Mouse (Mus musculus) olfactory bulb, adult 2 months (tissue): Measurements from ENCODE around the gene Cd3g. TPM values are rescaled to one million over a fixed set of nuclear protein-coding genes. Genes with fewer than 3 reads are reported as not detected.

Source experiments
- H3K27ac ChIP-seq: fragments of 200-500 bp; 2 replicates; pipeline ENCODE4 v1.5.1; 2012; ENCODE audit warnings: low read depth, low read length; ENCODE audit not compliant: insufficient read depth
- H3K4me1 ChIP-seq: fragments of 200-500 bp; 2 replicates; pipeline ENCODE4 v1.6.1; 2012; ENCODE audit warnings: low read length; ENCODE audit not compliant: control insufficient read depth, insufficient read depth
- H3K4me3 ChIP-seq: fragments of 200-500 bp; 2 replicates; pipeline ENCODE4 v1.5.1; 2012; ENCODE audit warnings: mild to moderate bottlenecking, low read depth, low read length, moderate library complexity; ENCODE audit not compliant: insufficient read depth
- CTCF ChIP-seq: fragments of 200-500 bp; IDR thresholded peaks from 2 replicates; pipeline ENCODE4 v1.5.1; 2012; ENCODE audit warnings: low read depth, mild to moderate bottlenecking, low read length, moderate library complexity; ENCODE audit not compliant: insufficient read depth
- POLR2A ChIP-seq: fragments of 200-500 bp; IDR thresholded peaks from 2 replicates; pipeline ENCODE4 v1.6.1; 2012; ENCODE audit warnings: mild to moderate bottlenecking, low read depth, low read length, moderate library complexity; ENCODE audit not compliant: insufficient read depth
- WGBS: fragments of 180-500 bp; shearing (Covaris S2); methylation state at CpG from one replicate; pipeline ENCODE4 v1.1.7; 2018; 5-methylcytosine and 5-hydroxymethylcytosine counted together
- polyA plus RNA-seq: library from polyadenylated mRNA; stranded (reverse); fragments of >200 nt; gene quantifications from 2 replicates; pipeline ENCODE4 v1.2.4, GENCODE M21; 2012; ENCODE audit warnings: low replicate concordance; ENCODE audit not compliant: missing spikeins, insufficient read depth, insufficient read length

The Cd3g gene
- polyA plus RNA-seq, 1 experiment = 736 TPM

DNA sequence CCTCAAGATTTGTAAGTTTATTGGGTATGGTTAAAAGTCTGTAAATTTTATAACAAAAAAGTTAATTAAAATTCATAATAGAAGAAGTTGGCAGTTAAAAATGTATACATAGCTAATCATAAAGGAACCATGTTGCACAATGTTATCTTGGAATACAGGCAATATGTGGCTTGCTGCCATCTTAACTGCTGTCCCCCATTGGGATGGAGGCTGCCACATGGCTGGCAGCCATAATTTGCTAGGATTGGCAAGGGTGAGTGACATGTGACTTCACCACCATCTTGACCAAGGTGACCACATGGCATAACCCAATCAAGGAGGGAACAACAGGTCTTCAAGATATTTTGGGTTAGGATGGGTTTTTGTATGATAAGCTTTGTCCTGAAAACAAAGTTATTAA is 12.0 kb upstream of the Cd3g start:
- TF ChIP-seq POLR2A = no peak
- Histone ChIP-seq H3K4me3 (no peak overlapping the region), H3K4me1 (no peaks in the 10 kb centered on the region), H3K27ac (no peak overlapping the region)

DNA sequence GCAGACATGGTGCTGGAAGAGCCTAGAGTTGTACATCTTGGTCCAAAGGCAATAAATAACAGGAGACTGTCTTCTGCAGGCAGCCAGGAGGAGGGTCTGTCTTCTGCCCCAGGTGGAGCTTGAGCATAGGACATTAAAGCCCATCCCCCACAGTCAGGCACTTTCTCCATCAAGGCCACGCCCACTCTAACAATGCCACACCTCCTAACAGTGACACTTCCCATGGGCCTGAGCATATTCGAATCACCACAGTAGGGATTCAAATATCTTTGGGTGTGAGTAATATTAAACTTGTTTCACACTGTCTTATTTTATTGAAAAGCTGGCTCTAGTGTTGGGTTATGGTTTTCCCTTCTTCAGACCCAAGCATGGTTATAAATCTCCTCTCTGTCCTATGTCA is 11.6 kb upstream of the Cd3g start:
- Histone ChIP-seq H3K4me3 (no peak overlapping the region), H3K4me1 (no peaks in the 10 kb centered on the region), H3K27ac (no peak overlapping the region)
- 85% methylated on average over 2 of the region's 2 CpGs for WGBS
- TF ChIP-seq CTCF = no peak
- TF ChIP-seq POLR2A = no peak

- no peaks in the 10 kb centered on the region for H3K4me1 ChIP-seq
- H3K4me3 ChIP-seq = no peak overlapping the region
- TF ChIP-seq CTCF (no peak), POLR2A (no peak)
- WGBS = 62% methylated on average over 5 of the region's 5 CpGs
- H3K27ac ChIP-seq = no peak overlapping the region
These were observed 6.7 kb upstream of the Cd3g start for GRCm38 (mm10) chr9:44986976-44987375.

DNA sequence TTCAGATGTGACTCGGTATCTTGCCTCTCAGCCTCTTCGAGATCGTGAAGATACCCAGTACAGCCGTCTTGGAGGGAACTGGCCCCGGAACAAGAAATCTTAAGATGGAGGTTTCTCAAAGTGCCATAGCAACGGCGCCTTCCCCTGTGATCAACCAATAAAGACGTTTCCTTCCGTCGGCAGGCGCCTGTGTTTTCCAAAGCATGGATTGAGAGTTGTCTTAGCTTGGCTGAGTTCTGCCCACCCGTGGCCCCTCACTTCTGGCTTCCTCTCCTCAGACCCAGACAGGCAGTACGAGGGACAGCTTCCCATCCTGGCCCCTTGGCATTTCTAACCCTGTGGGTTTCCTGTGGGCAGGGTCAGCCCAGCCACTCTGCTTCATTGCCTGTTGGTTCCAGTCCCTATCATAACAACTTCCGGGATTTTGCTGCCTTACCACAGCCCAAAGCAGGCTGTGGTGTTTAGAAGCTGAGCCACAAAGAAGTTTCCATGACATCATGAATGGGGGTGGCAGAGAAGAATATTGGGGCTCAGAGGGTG is 6.1 kb upstream of the Cd3g start:
- Histone ChIP-seq H3K27ac (no peak overlapping the region), H3K4me1 (no peaks in the 10 kb centered on the region), H3K4me3 (no peak overlapping the region)
- TF ChIP-seq CTCF = no peak
- TF ChIP-seq POLR2A = no peak
- 61% methylated on average over 14 of the region's 14 CpGs for WGBS

DNA sequence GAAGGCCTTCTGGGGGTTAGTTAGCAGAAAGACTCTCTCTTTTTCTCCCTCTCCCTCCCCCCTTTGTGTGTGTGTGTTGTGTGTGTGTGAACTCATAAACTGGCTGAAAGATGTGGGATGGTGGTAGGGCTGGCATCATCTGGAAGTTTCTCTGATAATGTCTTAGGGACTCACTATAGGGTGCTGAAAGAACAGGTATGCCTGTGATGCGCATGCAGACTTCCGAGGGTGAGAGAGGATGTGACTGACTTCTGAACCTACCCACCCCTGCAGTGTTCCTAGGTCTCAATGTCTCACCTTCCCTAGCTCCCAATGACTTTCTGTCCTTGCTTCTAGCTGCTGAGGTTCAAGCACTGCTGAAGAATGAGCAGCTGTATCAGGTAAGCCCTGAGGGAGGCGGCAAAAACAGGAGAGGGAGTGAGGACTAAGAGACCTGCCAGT is 5.5 kb upstream of the Cd3g start:
- H3K4me1 ChIP-seq = no peaks in the 10 kb centered on the region
- TF ChIP-seq CTCF = no peak
- TF ChIP-seq POLR2A = no peak
- no peak overlapping the region for H3K4me3 ChIP-seq
- H3K27ac ChIP-seq = no peak overlapping the region
- WGBS = 78% methylated on average over 3 of the region's 3 CpGs

DNA sequence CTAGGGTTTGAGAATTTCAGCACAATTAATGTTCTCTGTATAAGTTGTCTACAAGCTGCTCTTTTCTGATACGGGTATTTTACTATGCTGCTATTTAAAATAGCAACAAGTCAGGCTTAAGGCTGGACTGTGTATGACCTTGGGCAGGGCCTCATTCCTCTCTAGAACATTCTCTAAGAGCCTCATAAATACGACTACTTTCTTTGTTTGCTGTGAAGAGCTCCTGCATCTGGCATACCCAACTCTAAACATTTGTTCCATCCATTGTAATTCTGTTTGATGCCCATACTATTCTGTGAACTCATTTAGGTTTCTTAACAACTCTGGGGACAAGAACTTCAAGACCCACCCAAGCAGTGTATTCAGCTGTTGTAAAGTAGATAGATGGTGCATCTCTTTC is 2.8 kb upstream of the Cd3g start:
- 71% methylated on average over 2 of the region's 2 CpGs for WGBS
- no peak for TF ChIP-seq POLR2A
- TF ChIP-seq CTCF = no peak
- Histone ChIP-seq H3K27ac (no peak overlapping the region), H3K4me3 (no peak overlapping the region), H3K4me1 (no peaks in the 10 kb centered on the region)

GRCm38 (mm10) chr9:44982531-44982930 is 2.3 kb upstream of the Cd3g start:
- 85% methylated on average over 3 of the region's 3 CpGs for WGBS
- H3K4me1 ChIP-seq = no peaks in the 10 kb centered on the region

DNA sequence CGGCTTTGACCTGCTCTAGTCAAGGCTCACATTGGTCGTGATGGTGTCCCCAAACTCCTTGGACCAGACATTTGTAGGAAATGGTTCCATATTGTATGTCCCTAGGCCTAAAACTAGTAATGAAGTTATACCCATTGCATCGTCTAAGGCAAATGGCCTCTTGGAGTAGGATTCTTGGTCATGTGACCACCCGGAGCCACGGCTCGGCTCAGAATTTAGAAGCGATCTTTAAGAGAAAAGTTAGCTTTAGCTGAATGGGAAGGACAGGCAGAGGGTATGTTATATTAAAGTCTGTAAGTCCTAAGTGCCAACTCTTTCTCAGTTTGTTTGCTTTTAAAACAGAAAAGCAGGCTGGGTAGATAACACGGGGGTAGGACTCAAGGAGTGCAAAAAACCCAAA is 1.9 kb upstream of the Cd3g start:
- 86% methylated on average over 8 of the region's 8 CpGs for WGBS

More at GRCm38 (mm10) chr9:44982531-44982930, 2.3 kb upstream of the Cd3g start:
- TF ChIP-seq POLR2A (no peak), CTCF (no peak)
- Histone ChIP-seq H3K27ac (no peak overlapping the region), H3K4me3 (no peak overlapping the region; the same call in 1 of the 2 replicates)

DNA sequence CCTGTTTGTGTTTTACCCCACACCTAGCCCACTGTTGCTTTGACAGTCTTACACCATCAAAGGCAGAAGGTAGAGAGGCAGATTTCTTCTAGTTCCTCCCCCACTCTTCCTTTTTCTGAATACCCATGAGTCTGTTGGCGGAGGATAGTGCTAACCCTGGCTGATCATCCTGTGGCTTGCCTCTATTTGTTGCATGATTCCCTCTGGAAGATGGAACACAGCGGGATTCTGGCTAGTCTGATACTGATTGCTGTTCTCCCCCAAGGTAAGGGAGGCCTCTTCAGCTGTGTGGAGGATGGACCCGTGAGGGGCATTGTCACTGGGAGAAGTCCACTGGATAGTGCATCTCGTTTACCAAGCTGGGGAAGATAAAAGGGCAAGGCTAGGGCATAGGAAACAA is 1.4 kb upstream of the Cd3g start, which contains the start of gene Cd3d:
Gene Cd3d (plus strand): TSS at position 111 of the 400 bp plus-strand sequence.
- no peak within 1 kb of the TSS for H3K27ac ChIP-seq
- no peak within 1 kb of the TSS; the same call in 1 of the 2 replicates for H3K4me3 ChIP-seq
- WGBS = 78% methylated on average over 4 of the region's 4 CpGs
- H3K4me1 ChIP-seq = no peaks in the 10 kb centered on the region
- TF ChIP-seq CTCF (no peak), POLR2A (no peak)

More for the DNA sequence above, 1.9 kb upstream of the Cd3g start:
- Histone ChIP-seq H3K27ac (no peak overlapping the region), H3K4me1 (no peaks in the 10 kb centered on the region), H3K4me3 (no peak overlapping the region)
- TF ChIP-seq CTCF (no peak), POLR2A (no peak)

- 87% methylated on average over 2 of the region's 2 CpGs for WGBS
- no peaks in the 10 kb centered on the region for H3K4me1 ChIP-seq
- TF ChIP-seq POLR2A (no peak), CTCF (no peak)
These were observed 873 bp upstream of the Cd3g start for GRCm38 (mm10) chr9:44981104-44981503.

More at GRCm38 (mm10) chr9:44981104-44981503, 873 bp upstream of the Cd3g start:
- H3K27ac ChIP-seq = no peak overlapping the region
- no peak overlapping the region for H3K4me3 ChIP-seq
